In genomic region chr8:105270916-105271186, GRCm38 (mm10) we compare ENCODE assay signal across 9 mouse cellular contexts. TPM values are rescaled to one million over a fixed set of nuclear protein-coding genes. Genes with fewer than 3 reads are reported as not detected.
DNase-seq lines count a peak whose midpoint lies in the region; ATAC-seq and TF ChIP-seq lines count a peak whose summit lies in the region.
"Had no signal": no experiment of that assay in that cellular context is flagged by ENCODE, and none has a peak within 500 bp of the region (broad histone marks: within the 10 kb centered on the region; RNA-seq: fewer than 3 reads in every experiment).

No protein-coding gene starts in this region.

- H3K9ac ChIP-seq in liver, postnatal 0 days (replicated peaks): no peak overlapping the region
- H3K9ac ChIP-seq in liver, embryonic 12.5 days: no peak overlapping the region
- H3K9ac ChIP-seq in forebrain, embryonic 16.5 days (replicated peaks; ENCODE audit: low read depth, low read length): no peak overlapping the region
- no peak overlapping the region for H3K9ac ChIP-seq in midbrain, embryonic 15.5 days

- H3K4me3 ChIP-seq in liver, postnatal 0 days (ENCODE audit: low read depth, low read length): no peak overlapping the region
- no peak overlapping the region for H3K4me3 ChIP-seq in liver, embryonic 12.5 days
- 0 out of 2 replicates have a peak overlapping the region, but pooled peaks have one; percentile 2 for H3K4me3 ChIP-seq in forebrain, embryonic 16.5 days (replicated peaks; ENCODE audit: low read length)
- H3K4me3 ChIP-seq in midbrain, embryonic 15.5 days: peak overlapping the region; percentile 14; the same call in 1 of the 2 replicates

- peak; percentile 43 for DNase-seq in CD4-positive, CD25-positive, alpha-beta regulatory T cell, adult 2 months (ENCODE audit: low read depth, low spot score)
- DNase-seq in liver, postnatal 0 days: no peak
- no peak for DNase-seq in ovary, postnatal 36 days (ENCODE audit: low spot score)
- no peak for DNase-seq in ovary, adult 18-20 months (ENCODE audit: low spot score)

- H3K27me3 ChIP-seq in liver, postnatal 0 days (ENCODE audit: insufficient read depth, low read length): peaks cover 85% of the 10 kb centered on the region
- peaks cover 99% of the 10 kb centered on the region for H3K27me3 ChIP-seq in liver, embryonic 12.5 days (replicated peaks)
- peaks cover 92% of the 10 kb centered on the region for H3K27me3 ChIP-seq in forebrain, embryonic 16.5 days (replicated peaks; ENCODE audit: control insufficient read depth, insufficient read depth, low read length)
- peaks cover 91% of the 10 kb centered on the region for H3K27me3 ChIP-seq in midbrain, embryonic 15.5 days (replicated peaks)

- no peak for TF ChIP-seq EP300 in liver, postnatal 0 days (IDR thresholded peaks at IDR 0.05; ENCODE audit: low read depth)

- H3K4me1 ChIP-seq in liver, postnatal 0 days (ENCODE audit: insufficient read depth): peaks cover 17% of the 10 kb centered on the region
- H3K4me1 ChIP-seq in liver, embryonic 12.5 days: peaks cover 35% of the 10 kb centered on the region
- peaks cover 31% of the 10 kb centered on the region for H3K4me1 ChIP-seq in forebrain, embryonic 16.5 days (replicated peaks; ENCODE audit: control insufficient read depth, insufficient read depth, low read length)
- peaks cover 36% of the 10 kb centered on the region for H3K4me1 ChIP-seq in midbrain, embryonic 15.5 days

- H3K36me3 ChIP-seq in liver, postnatal 0 days (replicated peaks; ENCODE audit: insufficient read depth, low read length): no peaks in the 10 kb centered on the region
- no peaks in the 10 kb centered on the region for H3K36me3 ChIP-seq in liver, embryonic 12.5 days
- H3K36me3 ChIP-seq in forebrain, embryonic 16.5 days (ENCODE audit: control insufficient read depth, insufficient read depth): no peaks in the 10 kb centered on the region
- no peaks in the 10 kb centered on the region for H3K36me3 ChIP-seq in midbrain, embryonic 15.5 days (replicated peaks)

- no peak for ATAC-seq in CD4-positive, CD25-positive, alpha-beta regulatory T cell, adult 4 months
- ATAC-seq in liver, postnatal 0 days: no peak
- no peak for ATAC-seq in liver, embryonic 12.5 days
- ATAC-seq in forebrain, embryonic 16.5 days: no peak
- ATAC-seq in midbrain, embryonic 15.5 days (replicated peaks): no peak

- H3K4me2 ChIP-seq in liver, postnatal 0 days (ENCODE audit: low read depth, low read length): no peak overlapping the region
- no peak overlapping the region for H3K4me2 ChIP-seq in liver, embryonic 12.5 days
- H3K4me2 ChIP-seq in forebrain, embryonic 16.5 days (ENCODE audit: low read length): peak overlapping the region; percentile 12
- peak overlapping the region; percentile 24; the same call in 1 of the 2 replicates for H3K4me2 ChIP-seq in midbrain, embryonic 15.5 days

- no peak overlapping the region for H3K27ac ChIP-seq in liver, postnatal 0 days (ENCODE audit: low read depth)
- H3K27ac ChIP-seq in liver, embryonic 12.5 days: no peak overlapping the region
- H3K27ac ChIP-seq in forebrain, embryonic 16.5 days (ENCODE audit: low read length): no peak overlapping the region
- no peak overlapping the region for H3K27ac ChIP-seq in midbrain, embryonic 15.5 days
- H3K27ac ChIP-seq: left cerebral cortex, adult 2 months had no signal

- no peaks in the 10 kb centered on the region for H3K9me3 ChIP-seq in liver, postnatal 0 days (ENCODE audit: low read length)
- H3K9me3 ChIP-seq in liver, embryonic 12.5 days (replicated peaks): 0 out of 2 replicates have a peak, but pooled peaks cover 3% of the 10 kb centered on the region
- peaks cover 3% of the 10 kb centered on the region; the same call in 1 of the 2 replicates for H3K9me3 ChIP-seq in forebrain, embryonic 16.5 days (ENCODE audit: control insufficient read depth, low read length)
- H3K9me3 ChIP-seq in midbrain, embryonic 15.5 days: no peaks in the 10 kb centered on the region

- 4% methylated on average over 11 of the region's 11 CpGs for WGBS in liver, postnatal 0 days (ENCODE audit: insufficient replicate concordance)
- WGBS in liver, embryonic 12.5 days (ENCODE audit: insufficient replicate concordance): 6% methylated on average over 11 of the region's 11 CpGs
- WGBS in forebrain, embryonic 16.5 days: 2% methylated on average over 11 of the region's 11 CpGs
- WGBS in midbrain, embryonic 15.5 days: 2% methylated on average over 11 of the region's 11 CpGs

- TF ChIP-seq CTCF in liver, postnatal 0 days (IDR thresholded peaks at IDR 0.05; ENCODE audit: low read depth): 0 out of 2 replicates have a peak, but pooled peaks have one; percentile 6

RNA-seq across cellular contexts. Expression of gene Hsf4, which starts 1.2 kb away (rescaled TPM):
- polyA plus RNA-seq in CD4-positive, CD25-positive, alpha-beta regulatory T cell, adult 4 months (2017; shearing (Covaris generic)): under 1 TPM; 0.26 to 0.39 TPM
- polyA plus RNA-seq in liver, postnatal 0 days (2015; fragmentation: Nextera tagmentation; extraction: Ambion mirVana): not detected in 2 replicates
- not detected in 2 replicates for polyA plus RNA-seq in liver, embryonic 12.5 days (2016; fragmentation: Nextera tagmentation; extraction: Ambion mirVana)
- polyA plus RNA-seq in forebrain, embryonic 16.5 days (2015; fragmentation: Nextera tagmentation; extraction: Ambion mirVana): 0.25 TPM in 1 of 2 replicates, not detected in the other
- 0.25 and 0.42 TPM in 2 replicates for polyA plus RNA-seq in midbrain, embryonic 15.5 days (2015; fragmentation: Nextera tagmentation; extraction: Ambion mirVana)

RNA-seq across cellular contexts. Expression of gene Nol3, which starts 5.1 kb away (rescaled TPM):
- polyA plus RNA-seq in CD4-positive, CD25-positive, alpha-beta regulatory T cell, adult 4 months (2017; shearing (Covaris generic)): under 1 TPM in 1 of 2 experiments, not detected in 1; 0.15 TPM
- polyA plus RNA-seq in liver, postnatal 0 days (2015; fragmentation: Nextera tagmentation; extraction: Ambion mirVana): 0.05 and 0.24 TPM in 2 replicates
- polyA plus RNA-seq in liver, embryonic 12.5 days (2016; fragmentation: Nextera tagmentation; extraction: Ambion mirVana): 0.12 and 0.18 TPM in 2 replicates
- polyA plus RNA-seq in forebrain, embryonic 16.5 days (2015; fragmentation: Nextera tagmentation; extraction: Ambion mirVana): 1.5 and 2.8 TPM in 2 replicates
- 4.0 and 4.5 TPM in 2 replicates for polyA plus RNA-seq in midbrain, embryonic 15.5 days (2015; fragmentation: Nextera tagmentation; extraction: Ambion mirVana)

RNA-seq across cellular contexts. Expression of gene Fbxl8, which starts 6.4 kb away (rescaled TPM):
- 10 to 100 TPM; 16.5 to 27.6 TPM for polyA plus RNA-seq in CD4-positive, CD25-positive, alpha-beta regulatory T cell, adult 4 months (2017; shearing (Covaris generic))
- polyA plus RNA-seq in liver, postnatal 0 days (2015; fragmentation: Nextera tagmentation; extraction: Ambion mirVana): 0.95 and 1.2 TPM in 2 replicates
- polyA plus RNA-seq in liver, embryonic 12.5 days (2016; fragmentation: Nextera tagmentation; extraction: Ambion mirVana): 1.2 and 1.5 TPM in 2 replicates
- polyA plus RNA-seq in forebrain, embryonic 16.5 days (2015; fragmentation: Nextera tagmentation; extraction: Ambion mirVana): 0.83 and 0.96 TPM in 2 replicates
- polyA plus RNA-seq in midbrain, embryonic 15.5 days (2015; fragmentation: Nextera tagmentation; extraction: Ambion mirVana): 0.99 and 1.3 TPM in 2 replicates

RNA-seq across cellular contexts. Expression of gene Tradd, which starts 6.4 kb away (rescaled TPM):
- 10 to 100 TPM; 58.1 to 76.0 TPM for polyA plus RNA-seq in CD4-positive, CD25-positive, alpha-beta regulatory T cell, adult 4 months (2017; shearing (Covaris generic))
- 14.3 and 15.1 TPM in 2 replicates for polyA plus RNA-seq in liver, postnatal 0 days (2015; fragmentation: Nextera tagmentation; extraction: Ambion mirVana)
- polyA plus RNA-seq in liver, embryonic 12.5 days (2016; fragmentation: Nextera tagmentation; extraction: Ambion mirVana): 17.7 and 18.3 TPM in 2 replicates
- 23.4 and 27.3 TPM in 2 replicates for polyA plus RNA-seq in forebrain, embryonic 16.5 days (2015; fragmentation: Nextera tagmentation; extraction: Ambion mirVana)
- 13.5 and 13.6 TPM in 2 replicates for polyA plus RNA-seq in midbrain, embryonic 15.5 days (2015; fragmentation: Nextera tagmentation; extraction: Ambion mirVana)

RNA-seq across cellular contexts. Expression of gene B3gnt9, which starts 15.9 kb away (rescaled TPM):
- under 1 TPM; 0.33 to 0.47 TPM for polyA plus RNA-seq in CD4-positive, CD25-positive, alpha-beta regulatory T cell, adult 4 months (2017; shearing (Covaris generic))
- polyA plus RNA-seq in liver, postnatal 0 days (2015; fragmentation: Nextera tagmentation; extraction: Ambion mirVana): 1.6 and 2.0 TPM in 2 replicates
- 3.5 and 3.6 TPM in 2 replicates for polyA plus RNA-seq in liver, embryonic 12.5 days (2016; fragmentation: Nextera tagmentation; extraction: Ambion mirVana)
- polyA plus RNA-seq in forebrain, embryonic 16.5 days (2015; fragmentation: Nextera tagmentation; extraction: Ambion mirVana): 3.8 and 4.3 TPM in 2 replicates
- 8.1 TPM in 2 replicates for polyA plus RNA-seq in midbrain, embryonic 15.5 days (2015; fragmentation: Nextera tagmentation; extraction: Ambion mirVana)

Comparison
In these comparisons a context has a peak if more than half of its experiments do, and no peak if none do; other contexts are left out.
1. H3K4me2 ChIP-seq: peak in forebrain, embryonic 16.5 days (single experiment) and midbrain, embryonic 15.5 days (single experiment); none in liver, postnatal 0 days (single experiment) and liver, embryonic 12.5 days (single experiment).
2. H3K4me3 ChIP-seq: peak in forebrain, embryonic 16.5 days (single experiment) and midbrain, embryonic 15.5 days (single experiment); none in liver, postnatal 0 days (single experiment) and liver, embryonic 12.5 days (single experiment).